Mouse (Mus musculus) C2C12 (cell line): Measurements from ENCODE around the gene Hist1h4c.

Source experiments
- CTCF ChIP-seq: IDR thresholded peaks from one replicate; pipeline ENCODE4 v1.5.1; 2011; ENCODE audit not compliant: control insufficient read depth, insufficient read depth, insufficient read length
- FOSL1 ChIP-seq: IDR thresholded peaks from one replicate; pipeline ENCODE4 v1.8.0; 2011; ENCODE audit warnings: mild to moderate bottlenecking, low read length; ENCODE audit not compliant: poor library complexity, insufficient read depth, severe bottlenecking
- MYOD1 ChIP-seq: IDR thresholded peaks from one replicate; pipeline ENCODE4 v1.6.1; 2011; ENCODE audit warnings: low read depth; ENCODE audit not compliant: control insufficient read depth, insufficient read length
- MYOG ChIP-seq: IDR thresholded peaks from one replicate; pipeline ENCODE4 v1.6.1; 2011; ENCODE audit not compliant: control insufficient read depth, insufficient read length; ENCODE audit errors: extremely low read depth
- USF1 ChIP-seq: IDR thresholded peaks from one replicate; pipeline ENCODE4 v1.6.1; 2011; ENCODE audit warnings: low read depth, mild to moderate bottlenecking, control low read depth, moderate library complexity

DNA sequence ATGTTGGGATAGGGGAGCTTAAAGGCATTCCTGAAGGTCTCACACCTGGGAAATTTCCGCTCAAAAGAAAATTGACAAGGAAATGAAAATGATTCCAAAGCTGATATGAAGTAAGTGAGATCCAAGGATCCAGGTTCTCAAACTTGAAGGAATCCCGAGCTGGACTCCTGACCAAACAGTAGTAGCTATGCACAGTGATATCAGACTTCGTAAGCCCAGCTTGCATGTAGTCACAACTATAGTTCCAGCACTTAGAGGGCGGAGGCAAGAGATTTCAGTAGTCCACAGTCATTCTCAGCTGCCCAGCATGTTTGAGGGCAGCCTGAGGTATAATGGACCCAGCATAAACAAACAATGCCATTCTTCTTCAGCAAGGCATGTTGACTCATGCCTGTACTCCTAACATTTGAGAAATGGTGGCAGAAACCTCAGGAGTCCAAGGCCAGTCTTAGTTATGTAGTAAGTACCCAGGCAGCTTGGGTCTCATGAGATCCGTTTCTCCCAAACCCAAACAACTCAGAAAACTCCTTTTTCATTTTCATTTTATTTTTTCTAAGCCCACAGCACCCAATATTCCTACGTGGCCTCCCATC lies 16.2 kb downstream of the Hist1h4c start:
- TF ChIP-seq CTCF (no peak), FOSL1 (no peak), USF1 (no peak), MYOD1 (no peak), MYOG (no peak)
